Mouse (Mus musculus) heart, adult 8-10 months (tissue): ENCODE measurements at regions not wholly inside any gene's neighbourhood (a gene's known extent, or its start where the extent isn't known, plus 50 kb on each side); places are given as distances from the start of the nearest gene placed in this dataset.

Experiments
- DNase-seq: peaks from one replicate; pipeline ENCODE4 v3.0.0; 2022; ENCODE audit warnings: low spot score

- no peak for DNase-seq
Measured at GRCm38 (mm10) chr3:37919450-37920156, 195.3 kb upstream of the Gm5148 start.

GRCm38 (mm10) chr3:37916786-37917479, 192.6 kb upstream of the Gm5148 start:
- peak; percentile 44 for DNase-seq

- no peak for DNase-seq
Measured at GRCm38 (mm10) chr3:37916281-37916680, 192.0 kb upstream of the Gm5148 start.

- no peak for DNase-seq
Measured at GRCm38 (mm10) chr3:37915673-37916072, 191.4 kb upstream of the Gm5148 start.

GRCm38 (mm10) chr3:37914136-37914535, 189.8 kb upstream of the Gm5148 start:
- DNase-seq: no peak

- DNase-seq: no peak
Measured at GRCm38 (mm10) chr3:37909821-37910220, 185.5 kb upstream of the Gm5148 start.

GRCm38 (mm10) chr3:37909008-37909407, 184.7 kb upstream of the Gm5148 start:
- no peak for DNase-seq

GRCm38 (mm10) chr3:37908456-37908855, 184.2 kb upstream of the Gm5148 start:
- no peak for DNase-seq

GRCm38 (mm10) chr3:37907432-37908088, 183.3 kb upstream of the Gm5148 start:
- peak; percentile 49 for DNase-seq

- DNase-seq: peak; percentile 48
Measured at GRCm38 (mm10) chr3:37906806-37907251, 182.5 kb upstream of the Gm5148 start.

GRCm38 (mm10) chr3:37904188-37904587, 179.9 kb upstream of the Gm5148 start:
- DNase-seq: no peak

- DNase-seq: peak; percentile 53
Measured at GRCm38 (mm10) chr3:37903482-37903881, 179.2 kb upstream of the Gm5148 start.

GRCm38 (mm10) chr3:37903021-37903420, 178.7 kb upstream of the Gm5148 start:
- DNase-seq: no peak

- no peak for DNase-seq
Measured at GRCm38 (mm10) chr3:37897392-37897791, 173.1 kb upstream of the Gm5148 start.

GRCm38 (mm10) chr3:37896821-37897311, 172.6 kb upstream of the Gm5148 start:
- peak; percentile 54 for DNase-seq

GRCm38 (mm10) chr3:37894599-37894998, 170.3 kb upstream of the Gm5148 start:
- no peak for DNase-seq

GRCm38 (mm10) chr3:37890202-37890601, 165.9 kb upstream of the Gm5148 start:
- no peak for DNase-seq

- no peak for DNase-seq
Measured at GRCm38 (mm10) chr3:37888455-37888854, 164.2 kb upstream of the Gm5148 start.

- DNase-seq: no peak
Measured at GRCm38 (mm10) chr3:37887711-37888110, 163.4 kb upstream of the Gm5148 start.

GRCm38 (mm10) chr3:37886705-37887454, 162.6 kb upstream of the Gm5148 start:
- DNase-seq: peak; percentile 51

- no peak for DNase-seq
Measured at GRCm38 (mm10) chr3:37885776-37886175, 161.5 kb upstream of the Gm5148 start.

GRCm38 (mm10) chr3:37882417-37882816, 158.1 kb upstream of the Gm5148 start:
- no peak for DNase-seq
